Mouse (Mus musculus): ENCODE results near the gene Pbx1.

DNA sequence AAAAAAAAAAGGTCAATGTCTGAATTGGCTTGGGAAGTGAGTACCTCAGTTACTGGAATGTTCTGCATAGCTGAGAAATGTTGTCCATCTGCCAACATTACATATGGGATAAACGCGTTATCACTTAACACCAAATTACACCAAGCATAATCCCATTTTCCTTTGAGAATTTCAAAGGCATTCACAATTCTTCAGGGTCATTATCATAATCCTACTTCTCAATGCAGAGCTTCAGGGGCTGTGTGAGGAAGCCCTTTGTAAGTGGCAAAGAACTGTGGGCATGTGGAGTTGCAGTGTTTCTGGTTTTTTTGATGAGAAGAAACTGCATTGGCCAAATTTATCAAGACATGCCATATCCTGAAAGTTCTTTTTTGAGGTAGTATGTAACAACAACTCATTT is 333.3 kb downstream of the Pbx1 start:
- TF ChIP-seq POLR2A (IDR thresholded peaks at IDR 0.05; ENCODE audit: low read depth, low read length) (no peak), CTCF (conservative IDR thresholded peaks at IDR 0.05; ENCODE audit: insufficient read depth, insufficient read length, low read depth, low read length) (no peak)
